Mouse (Mus musculus): ENCODE measurements at regions not wholly inside any gene's neighbourhood (a gene's known extent, or its start where the extent isn't known, plus 50 kb on each side); places are given as distances from the start of the nearest gene placed in this dataset.

GRCm38 (mm10) chr10:95087864-95088570 is 143.4 kb upstream of the Plxnc1 start:
- ATAC-seq (replicated peaks; ENCODE audit: poor library complexity, severe bottlenecking): no peak

DNA sequence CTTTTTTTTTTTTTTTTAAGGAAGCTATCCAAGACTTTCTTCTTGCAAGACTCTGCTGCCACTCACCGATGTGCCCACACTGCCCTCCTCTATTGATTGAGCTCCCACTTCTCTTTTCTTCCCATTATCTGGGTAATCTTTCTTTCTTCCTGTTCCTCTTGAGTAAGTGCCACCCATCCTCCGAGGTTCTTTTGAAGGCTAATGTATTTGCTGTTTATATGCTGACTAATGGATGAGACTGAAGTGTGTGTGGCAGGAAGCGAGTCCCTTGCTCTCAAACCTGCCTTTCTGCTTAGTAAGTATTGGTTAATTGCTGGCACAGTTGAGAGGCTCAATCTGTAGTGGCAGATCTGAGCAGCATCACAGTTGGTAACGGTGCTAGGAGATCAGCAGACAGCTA is 142.1 kb upstream of the Plxnc1 start:
- peak; percentile 93 for ATAC-seq (replicated peaks; ENCODE audit: poor library complexity, severe bottlenecking)

GRCm38 (mm10) chr10:95085688-95086268 is 141.1 kb upstream of the Plxnc1 start:
- ATAC-seq (replicated peaks; ENCODE audit: poor library complexity, severe bottlenecking): no peak

- ATAC-seq (replicated peaks; ENCODE audit: poor library complexity, severe bottlenecking): no peak
Measured at GRCm38 (mm10) chr10:95083341-95084148, 138.9 kb upstream of the Plxnc1 start.

GRCm38 (mm10) chr10:95082634-95083033 is 138.0 kb upstream of the Plxnc1 start:
- no peak for ATAC-seq (replicated peaks; ENCODE audit: poor library complexity, severe bottlenecking)

- ATAC-seq (replicated peaks; ENCODE audit: poor library complexity, severe bottlenecking): peak; percentile 12; the same call in 1 of the 2 replicates
Measured at GRCm38 (mm10) chr10:95079979-95080378, 135.3 kb upstream of the Plxnc1 start.

DNA sequence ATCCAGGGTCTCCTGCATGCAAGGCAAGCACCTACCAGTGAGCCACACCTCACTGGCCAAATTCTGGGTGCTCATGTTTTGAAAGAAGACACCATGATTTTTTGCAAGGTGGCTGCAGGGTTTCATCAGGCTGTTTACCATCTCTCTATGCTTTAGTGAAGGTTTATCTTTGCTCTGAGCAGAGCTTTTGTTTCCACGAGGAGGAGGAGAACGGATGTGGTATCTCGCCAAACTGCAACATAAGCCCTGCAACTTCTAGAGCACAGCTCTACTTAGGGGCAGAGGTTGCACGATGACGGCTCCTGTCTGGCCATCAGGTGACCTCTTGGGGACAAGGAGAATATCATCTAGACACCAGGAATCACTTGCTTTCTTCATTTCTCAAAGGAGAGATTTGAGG is 131.8 kb upstream of the Plxnc1 start:
- ATAC-seq (replicated peaks; ENCODE audit: poor library complexity, severe bottlenecking): no peak

- no peak for ATAC-seq (replicated peaks; ENCODE audit: poor library complexity, severe bottlenecking)
Measured at GRCm38 (mm10) chr10:95075897-95076296, 131.3 kb upstream of the Plxnc1 start.

DNA sequence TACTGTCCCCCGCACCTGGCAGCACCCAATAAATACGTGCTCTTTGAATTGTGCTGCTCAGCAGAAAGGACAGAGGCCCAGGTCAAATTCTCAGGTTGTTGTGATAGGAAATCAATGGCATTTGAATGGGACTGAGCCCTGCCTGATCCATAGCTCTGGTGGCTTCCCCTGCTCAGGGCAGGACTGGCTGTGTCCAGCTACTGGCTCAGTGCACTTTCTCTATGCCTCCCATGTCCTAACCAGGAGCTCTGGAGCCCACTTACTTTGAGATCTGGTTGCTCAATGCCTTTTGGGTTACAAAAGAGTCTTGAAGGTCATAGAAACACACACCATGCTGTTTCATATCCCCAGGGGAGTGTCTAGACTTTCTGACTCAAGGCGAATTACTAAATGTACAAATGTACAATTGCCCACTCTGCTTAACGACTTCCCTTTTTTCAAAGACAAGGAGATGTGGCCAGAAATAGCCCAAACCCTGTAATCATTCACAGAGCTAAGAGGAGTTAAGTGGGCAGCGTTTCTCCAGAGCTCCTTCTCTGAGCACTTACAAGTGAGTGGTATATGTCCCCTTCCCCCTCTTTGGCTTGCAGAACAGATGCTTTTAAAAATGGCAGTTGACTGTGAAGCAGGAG is 130.4 kb upstream of the Plxnc1 start:
- peak; percentile 96 for ATAC-seq (replicated peaks; ENCODE audit: poor library complexity, severe bottlenecking)

GRCm38 (mm10) chr10:95074381-95074780 is 129.7 kb upstream of the Plxnc1 start:
- peak; percentile 24 for ATAC-seq (replicated peaks; ENCODE audit: poor library complexity, severe bottlenecking)

DNA sequence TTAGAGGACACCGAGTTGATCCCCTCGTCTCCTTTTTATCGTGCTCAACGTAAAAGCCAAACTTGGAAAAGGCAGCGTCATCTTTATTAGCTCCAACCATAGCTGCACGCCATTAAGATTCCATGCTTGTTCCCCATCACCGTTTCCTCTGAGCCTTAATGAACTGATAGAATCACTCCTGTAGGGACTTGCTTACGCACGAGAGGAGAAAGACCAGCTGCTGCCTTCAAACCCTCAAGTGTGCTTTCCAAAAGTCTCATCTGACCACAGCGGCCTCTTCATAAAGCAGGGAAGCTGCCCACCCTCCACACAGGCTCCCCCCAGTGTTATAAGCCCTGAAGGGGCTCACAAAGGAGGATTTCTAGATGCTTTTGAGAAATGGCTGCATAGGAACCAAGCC is 123.3 kb upstream of the Plxnc1 start:
- ATAC-seq (replicated peaks; ENCODE audit: poor library complexity, severe bottlenecking): no peak

DNA sequence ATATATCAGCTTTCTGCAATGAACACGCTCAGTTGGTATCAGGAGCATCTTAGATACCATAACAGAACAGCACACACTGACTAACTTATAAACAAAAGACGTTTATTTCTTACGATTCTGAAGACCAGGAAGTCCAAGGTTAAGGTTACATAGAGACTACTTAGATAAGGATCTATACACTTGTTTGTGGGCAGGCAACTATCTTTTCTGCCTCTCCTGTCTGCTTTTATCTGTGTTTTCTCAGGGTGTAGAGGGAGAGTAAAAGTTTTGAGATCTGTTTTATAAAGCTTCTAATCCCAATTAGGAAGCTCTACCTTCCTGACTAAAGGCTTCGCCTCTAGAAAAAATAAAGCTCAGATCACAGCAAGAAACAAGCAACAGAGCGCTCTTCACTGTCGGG is 122.1 kb upstream of the Plxnc1 start:
- no peak for ATAC-seq (replicated peaks; ENCODE audit: poor library complexity, severe bottlenecking)

DNA sequence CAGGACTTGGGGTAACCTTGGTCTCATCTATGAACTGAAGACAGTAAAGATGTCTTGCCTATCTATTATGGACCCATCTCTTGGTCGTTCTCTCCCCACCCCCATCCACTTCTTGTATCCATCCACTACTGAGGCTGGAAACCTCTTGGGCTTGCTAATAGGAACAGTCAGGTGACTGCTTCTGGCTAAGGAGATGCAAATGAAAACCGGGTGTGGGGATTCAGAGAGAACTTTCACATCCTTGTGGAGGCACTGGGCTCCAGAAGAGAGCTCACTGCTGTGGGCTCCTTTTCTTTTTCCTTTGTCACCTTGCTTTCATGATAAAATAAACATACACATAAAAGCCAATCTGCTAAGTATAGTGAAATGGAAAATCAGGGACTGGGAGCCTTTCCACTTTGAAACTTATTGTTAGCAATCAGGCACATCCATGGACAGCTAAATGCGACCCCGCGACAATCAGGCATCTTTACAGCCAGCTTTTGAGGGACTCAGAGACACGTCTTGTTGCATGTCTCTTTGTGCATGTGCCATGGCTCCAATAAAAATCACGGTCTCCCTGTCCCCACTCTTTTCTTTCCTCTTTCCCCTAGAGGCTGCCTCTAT is 115.0 kb upstream of the Plxnc1 start:
- ATAC-seq (replicated peaks; ENCODE audit: poor library complexity, severe bottlenecking): no peak

GRCm38 (mm10) chr10:95059078-95059477 is 114.4 kb upstream of the Plxnc1 start:
- no peak for ATAC-seq (replicated peaks; ENCODE audit: poor library complexity, severe bottlenecking)

GRCm38 (mm10) chr10:95057051-95057714 is 112.5 kb upstream of the Plxnc1 start:
- no peak for ATAC-seq (replicated peaks; ENCODE audit: poor library complexity, severe bottlenecking)

DNA sequence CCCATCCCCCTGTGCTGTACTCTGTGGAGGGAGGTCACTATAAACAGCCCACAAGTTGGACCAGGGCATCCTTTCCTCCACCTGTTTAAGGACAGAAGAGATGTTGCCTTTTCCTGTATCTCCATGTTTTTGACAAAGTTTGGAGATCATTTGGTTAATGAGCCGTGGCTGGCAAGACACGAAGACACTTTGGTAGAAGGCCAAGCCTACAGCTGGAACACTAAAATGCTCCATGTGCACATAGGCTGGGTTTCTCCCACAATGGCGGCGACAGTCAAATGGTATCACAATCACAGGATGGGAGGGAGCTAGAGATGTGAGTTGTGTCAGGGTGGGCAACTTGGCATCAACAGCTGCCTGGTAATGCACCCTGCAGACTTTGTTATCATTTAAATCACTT is 111.9 kb upstream of the Plxnc1 start:
- no peak for ATAC-seq (replicated peaks; ENCODE audit: poor library complexity, severe bottlenecking)

DNA sequence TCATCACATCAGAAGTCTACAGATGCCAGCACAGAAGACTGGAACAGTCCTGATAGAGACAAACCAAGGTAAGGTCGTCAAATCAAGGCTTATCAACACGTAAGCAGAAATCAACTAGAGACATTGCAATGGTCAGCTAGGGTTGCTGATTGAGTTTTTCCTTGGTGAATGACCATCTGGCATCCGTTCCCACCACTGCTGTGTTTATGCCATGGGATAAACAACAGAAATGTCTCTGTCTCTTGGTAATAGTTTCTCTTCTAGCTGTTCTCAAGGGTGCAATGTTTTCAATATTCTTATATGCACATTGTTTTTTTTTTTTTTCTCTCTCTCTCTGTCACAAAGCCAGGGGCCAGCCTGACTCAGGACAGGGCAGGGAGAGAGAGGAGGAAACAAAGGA is 110.2 kb upstream of the Plxnc1 start:
- ATAC-seq (replicated peaks; ENCODE audit: poor library complexity, severe bottlenecking): no peak

- no peak for ATAC-seq (replicated peaks; ENCODE audit: poor library complexity, severe bottlenecking)
Measured at GRCm38 (mm10) chr10:95048790-95049189, 104.2 kb upstream of the Plxnc1 start.

DNA sequence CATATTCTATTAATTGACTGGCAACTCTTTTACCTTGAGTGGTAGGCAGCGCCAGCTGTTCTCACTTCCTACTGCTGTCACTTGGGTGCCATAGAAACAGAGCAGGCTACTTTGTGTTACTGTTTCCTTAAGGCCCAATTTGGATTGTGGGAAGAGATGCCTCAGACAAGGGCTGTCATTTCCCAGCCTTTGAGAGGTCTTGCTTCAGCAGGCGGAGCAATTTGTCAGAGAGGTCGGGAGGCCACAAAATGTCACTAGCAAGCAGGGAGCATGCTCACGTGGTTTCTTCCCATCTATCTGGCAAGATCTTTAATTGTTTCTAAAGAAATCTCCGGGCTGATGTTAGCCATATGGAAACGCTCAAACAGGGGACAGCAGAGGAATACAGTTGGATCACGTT is 99.3 kb upstream of the Plxnc1 start:
- ATAC-seq (replicated peaks; ENCODE audit: poor library complexity, severe bottlenecking): no peak

DNA sequence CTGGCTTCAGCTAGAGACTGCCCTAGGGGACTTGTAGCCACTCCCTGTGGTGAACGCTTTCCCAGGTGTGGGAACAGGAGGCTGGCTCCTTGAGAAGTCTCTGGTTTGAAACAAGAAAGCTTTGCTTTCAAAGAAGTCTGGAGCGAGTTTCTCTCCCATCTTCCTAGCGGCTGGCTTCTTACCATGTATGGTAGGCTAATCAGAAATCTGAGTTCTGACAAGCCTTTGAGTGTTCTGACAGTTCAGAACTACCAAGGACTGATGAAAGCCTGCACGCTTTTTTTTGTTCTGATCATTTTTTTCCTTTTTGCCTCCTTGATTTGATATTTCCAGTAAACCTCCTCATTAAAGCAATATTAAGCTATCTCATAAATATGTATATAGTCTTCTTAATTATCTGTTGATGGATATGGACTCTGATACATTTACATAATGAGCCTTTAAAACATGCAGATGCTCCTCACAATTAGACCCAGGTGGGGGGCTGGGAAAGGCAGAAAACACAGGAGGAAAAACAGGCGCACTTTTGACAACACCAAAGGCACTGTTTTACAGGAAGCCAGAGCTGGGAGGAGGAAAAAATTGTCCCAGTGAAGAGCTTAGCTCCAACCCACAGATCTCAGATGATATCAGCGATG is 95.7 kb upstream of the Plxnc1 start:
- ATAC-seq (replicated peaks; ENCODE audit: poor library complexity, severe bottlenecking): no peak
